Mouse (Mus musculus) ES-E14 (cell line): Measurements from ENCODE around the gene Neto2. TPM values are rescaled to one million over a fixed set of nuclear protein-coding genes. Genes with fewer than 3 reads are reported as not detected.

Experiments
- DNase-seq: peaks from one replicate; pipeline ENCODE4 v3.0.0-alpha.2; 2013; ENCODE audit warnings: low read depth, low spot score
- H3K27ac ChIP-seq: 2 replicates; pipeline ENCODE4 v1.5.1; 2012; ENCODE audit warnings: low read depth, mild to moderate bottlenecking, low read length, moderate library complexity, mixed read lengths; ENCODE audit not compliant: poor library complexity, insufficient read depth, severe bottlenecking
- H3K36me3 ChIP-seq: 2 replicates; pipeline ENCODE4 v1.6.1; 2012; ENCODE audit warnings: mild to moderate bottlenecking, low read length, moderate library complexity, mixed read lengths; ENCODE audit not compliant: control insufficient read depth, poor library complexity, insufficient read depth, severe bottlenecking
- H3K4me1 ChIP-seq, 2 experiments: fragments of 150-350 bp in 1 of 2; sonication (generic) in 1 of 2; 2 replicates each; pipeline ENCODE4 v1.6.1; 2012; ENCODE audit warnings: low read length in 2 of 2, mild to moderate bottlenecking in 1 of 2, mixed read lengths in 1 of 2; ENCODE audit not compliant: control insufficient read depth in 2 of 2, insufficient read depth in 2 of 2, poor library complexity in 1 of 2
- H3K4me3 ChIP-seq, 2 experiments: fragments of 150-350 bp in 1 of 2; sonication (generic) in 1 of 2; 2 replicates each; pipeline ENCODE4 v1.5.1; 2012; ENCODE audit warnings: low read length in 2 of 2, low read depth in 1 of 2, mild to moderate bottlenecking in 1 of 2, mixed read lengths in 1 of 2; ENCODE audit not compliant: insufficient read depth in 1 of 2, poor library complexity in 1 of 2, severe bottlenecking in 1 of 2
- H3K9ac ChIP-seq: 2 replicates; pipeline ENCODE4 v1.6.1; 2012; ENCODE audit warnings: low read depth, mild to moderate bottlenecking, low read length, mixed read lengths; ENCODE audit not compliant: poor library complexity, insufficient read depth, severe bottlenecking
- H3K9me3 ChIP-seq: fragments of 150-350 bp; sonication (generic); 2 replicates; pipeline ENCODE4 v1.6.1; 2012; ENCODE audit warnings: low read depth, mild to moderate bottlenecking, low read length; ENCODE audit not compliant: control insufficient read depth, insufficient read depth
- CHD2 ChIP-seq: IDR thresholded peaks from 2 replicates; pipeline ENCODE4 v1.6.1; 2014; ENCODE audit warnings: mild to moderate bottlenecking, low read depth, low read length, inconsistent platforms
- HCFC1 ChIP-seq: IDR thresholded peaks from 2 replicates; pipeline ENCODE4 v1.6.1; 2012; ENCODE audit warnings: low read length, inconsistent platforms, borderline replicate concordance; ENCODE audit not compliant: insufficient read depth
- MAFK ChIP-seq: IDR thresholded peaks from 2 replicates; pipeline ENCODE4 v1.6.1; 2014; ENCODE audit warnings: mild to moderate bottlenecking, low read depth, low read length, inconsistent platforms; ENCODE audit not compliant: insufficient read depth
- ZC3H11A ChIP-seq: IDR thresholded peaks from 2 replicates; pipeline ENCODE4 v1.6.1; 2012; ENCODE audit warnings: low read depth, mild to moderate bottlenecking, inconsistent platforms, low read length, borderline replicate concordance
- ZNF384 ChIP-seq: IDR thresholded peaks from 2 replicates; pipeline ENCODE4 v1.6.1; 2012; ENCODE audit warnings: low read depth, low read length, inconsistent platforms
- in situ Hi-C, 2 experiments: fragments of 600-800 bp; cut with MboI; formaldehyde crosslinking; loops; one replicate each; pipeline ENCODE4 v1.15.1; 2025; ENCODE audit warnings: low sequenced_read_pairs in 2 of 2, inconsistent platforms in 1 of 2; ENCODE audit not compliant: unreplicated experiment in 2 of 2
- total RNA-seq: library from RNA; depleted of rRNA; stranded (reverse); fragments of 300-350 nt; gene quantifications from 2 replicates; pipeline ENCODE4 v1.2.3, GENCODE M21; 2012

Gene Neto2
- total RNA-seq, 1 experiment: 10.8 TPM

- no peak overlapping the region for H3K9ac ChIP-seq
- no peaks in the 10 kb centered on the region for H3K4me1 ChIP-seq
- peak; percentile 20 for DNase-seq
- H3K36me3 ChIP-seq: no peaks in the 10 kb centered on the region
- H3K4me3 ChIP-seq: no peak overlapping the region
- H3K27ac ChIP-seq: no peak overlapping the region
- in situ Hi-C loops: no loop called here
- TF ChIP-seq ZC3H11A (peak; percentile 50; the same call in 1 of the 2 replicates), MAFK (no peak)
- H3K9me3 ChIP-seq: no peaks in the 10 kb centered on the region
Measured at GRCm38 (mm10) chr8:85661995-85662394, 38.7 kb downstream of the Neto2 start.

GRCm38 (mm10) chr8:85651201-85651600, 49.5 kb downstream of the Neto2 start:
- no peak for DNase-seq
- TF ChIP-seq ZNF384 (no peak), HCFC1 (no peak), ZC3H11A (no peak), MAFK (no peak), CHD2 (no peak)
- Histone ChIP-seq H3K4me3 (no peak overlapping the region), H3K9ac (no peak overlapping the region), H3K36me3 (no peaks in the 10 kb centered on the region), H3K27ac (no peak overlapping the region), H3K4me1 (no peaks in the 10 kb centered on the region), H3K9me3 (no peaks in the 10 kb centered on the region)
- in situ Hi-C loops: no loop called here

GRCm38 (mm10) chr8:85648553-85648952, 52.2 kb downstream of the Neto2 start:
- in situ Hi-C loops: no loop called here
- no peak overlapping the region for H3K9ac ChIP-seq
- no peaks in the 10 kb centered on the region for H3K9me3 ChIP-seq
- H3K4me1 ChIP-seq: no peaks in the 10 kb centered on the region
- TF ChIP-seq ZC3H11A (no peak), CHD2 (no peak), ZNF384 (no peak), HCFC1 (no peak), MAFK (no peak)
- no peak overlapping the region for H3K4me3 ChIP-seq
- no peaks in the 10 kb centered on the region for H3K36me3 ChIP-seq
- no peak overlapping the region for H3K27ac ChIP-seq
- DNase-seq: no peak

- no peaks in the 10 kb centered on the region for H3K9me3 ChIP-seq
- H3K27ac ChIP-seq: no peak overlapping the region
- in situ Hi-C loops: no loop called here
- no peak overlapping the region for H3K9ac ChIP-seq
- no peak overlapping the region for H3K4me3 ChIP-seq
- no peak for DNase-seq
- no peaks in the 10 kb centered on the region for H3K4me1 ChIP-seq
- TF ChIP-seq HCFC1: no peak
- no peak for TF ChIP-seq ZNF384
- no peak for TF ChIP-seq MAFK
- TF ChIP-seq CHD2: no peak
- TF ChIP-seq ZC3H11A: no peak
- no peaks in the 10 kb centered on the region for H3K36me3 ChIP-seq
Measured at GRCm38 (mm10) chr8:85644921-85645665, 55.6 kb downstream of the Neto2 start.

GRCm38 (mm10) chr8:85624450-85624849, 76.3 kb downstream of the Neto2 start:
- in situ Hi-C loops: no loop called here
- Histone ChIP-seq H3K4me3 (no peak overlapping the region), H3K4me1 (no peaks in the 10 kb centered on the region), H3K27ac (no peak overlapping the region), H3K9me3 (no peaks in the 10 kb centered on the region), H3K9ac (no peak overlapping the region), H3K36me3 (no peaks in the 10 kb centered on the region)
- no peak for DNase-seq
- TF ChIP-seq HCFC1 (no peak), ZNF384 (no peak), ZC3H11A (no peak), CHD2 (no peak), MAFK (no peak)
